Mouse (Mus musculus): ENCODE results near the gene Reck. TPM values are rescaled to one million over a fixed set of nuclear protein-coding genes. Genes with fewer than 3 reads are reported as not detected.

Gene Reck
- total and polyA plus RNA-seq, 3 experiments, result 0.12 to 0.60 TPM; not detected in 1

- Histone ChIP-seq H3K9ac (ENCODE audit: control insufficient read depth, low read depth, low read length, poor library complexity, severe bottlenecking) (no peak overlapping the region), H3K27ac (ENCODE audit: control insufficient read depth, low read depth, low read length) (0 out of 2 replicates have a peak overlapping the region, but pooled peaks have one; percentile 12), H3K36me3 (ENCODE audit: control insufficient read depth in 1 of 2, insufficient read depth in 2 of 2, low read length in 2 of 2) (peaks cover 0 to 9% of the 10 kb centered on the region in 2 experiments; a peak in 2 of 4 replicates), H3K27me3 (ENCODE audit: control insufficient read depth in 1 of 2, insufficient read depth in 2 of 2, low read length in 2 of 2) (no peaks in the 10 kb centered on the region), H3K4me1 (ENCODE audit: control insufficient read depth in 1 of 2, insufficient read depth in 2 of 2, low read length in 2 of 2) (peaks cover 0 to 14% of the 10 kb centered on the region in 2 experiments; a peak in 2 of 4 replicates), H3K4me3 (ENCODE audit: control insufficient read depth in 1 of 2, insufficient read depth in 1 of 2, low read depth in 2 of 2, low read length in 2 of 2) (no peak overlapping the region), H3K79me2 (ENCODE audit: control insufficient read depth, insufficient read depth, low read length, poor library complexity) (no peaks in the 10 kb centered on the region), H3K9me3 (replicated peaks; ENCODE audit: insufficient read depth, low read length) (no peaks in the 10 kb centered on the region)
- DNase-seq (ENCODE audit: low read depth, low spot score), result peak; percentile 13
- TF ChIP-seq EP300 (IDR thresholded peaks at IDR 0.05; ENCODE audit: low read depth in 1 of 2, low read length in 2 of 2), result 0 out of 4 replicates have a peak, but pooled peaks of 1 of the 2 experiments have one; percentile 7
- no peak for TF ChIP-seq TAL1 (IDR thresholded peaks at IDR 0.05; ENCODE audit: low read length)
Measured at GRCm38 (mm10) chr4:43936749-43937674, 61.7 kb downstream of the Reck start.

DNA sequence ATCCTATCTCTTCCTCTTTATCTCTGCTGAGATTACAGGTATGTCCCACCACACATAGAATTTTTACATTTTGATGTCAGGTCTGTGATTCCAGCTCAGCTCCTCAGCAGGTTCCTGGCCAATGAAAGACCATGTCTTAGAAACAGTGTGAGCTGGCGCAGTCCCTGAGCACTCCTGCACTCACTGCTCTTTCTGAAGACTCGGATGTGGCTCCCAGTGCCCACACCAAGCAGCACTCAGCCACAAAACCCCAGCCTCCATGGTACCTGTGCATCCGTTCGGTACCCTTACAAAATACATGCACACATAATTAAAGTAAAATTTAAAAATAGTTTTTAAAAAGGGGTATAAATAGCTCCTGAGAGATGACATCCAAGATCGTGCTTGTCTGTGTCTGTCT lies 66.0 kb downstream of the Reck start:
- Histone ChIP-seq H3K27me3 (ENCODE audit: control insufficient read depth in 1 of 2, insufficient read depth in 2 of 2, low read length in 2 of 2) (no peaks in the 10 kb centered on the region), H3K4me1 (ENCODE audit: control insufficient read depth in 1 of 2, insufficient read depth in 2 of 2, low read length in 2 of 2) (peaks cover 0 to 11% of the 10 kb centered on the region in 2 experiments; a peak in 2 of 4 replicates), H3K9me3 (replicated peaks; ENCODE audit: insufficient read depth, low read length) (no peaks in the 10 kb centered on the region), H3K36me3 (ENCODE audit: control insufficient read depth in 1 of 2, insufficient read depth in 2 of 2, low read length in 2 of 2) (peaks cover 0 to 9% of the 10 kb centered on the region in 2 experiments; a peak in 2 of 4 replicates), H3K9ac (ENCODE audit: control insufficient read depth, low read depth, low read length, poor library complexity, severe bottlenecking) (no peak overlapping the region), H3K79me2 (ENCODE audit: control insufficient read depth, insufficient read depth, low read length, poor library complexity) (no peaks in the 10 kb centered on the region), H3K27ac (ENCODE audit: control insufficient read depth, low read depth, low read length) (no peak overlapping the region), H3K4me3 (ENCODE audit: control insufficient read depth in 1 of 2, insufficient read depth in 1 of 2, low read depth in 2 of 2, low read length in 2 of 2) (no peak overlapping the region)
- no peak for TF ChIP-seq E2F4 (IDR thresholded peaks at IDR 0.05; ENCODE audit: borderline replicate concordance, low read depth, low read length)
- no peak for TF ChIP-seq CTCF (IDR thresholded peaks at IDR 0.05 in 2 of 3, conservative IDR thresholded peaks at IDR 0.05 in 1 of 3; ENCODE audit: control insufficient read depth in 1 of 3, insufficient read depth in 1 of 3, low read depth in 2 of 3, low read length in 3 of 3, poor library complexity in 1 of 3, severe bottlenecking in 1 of 3)
- no peak for TF ChIP-seq TAL1 (IDR thresholded peaks at IDR 0.05; ENCODE audit: low read length)
- TF ChIP-seq RCOR1 (IDR thresholded peaks at IDR 0.05; ENCODE audit: low read depth, low read length), result no peak
- no peak for TF ChIP-seq JUND (IDR thresholded peaks at IDR 0.05; ENCODE audit: low read depth, low read length)
- TF ChIP-seq TBP (IDR thresholded peaks at IDR 0.05; ENCODE audit: low read depth, low read length), result 0 out of 2 replicates have a peak, but pooled peaks have one; percentile 38
- no peak for DNase-seq (ENCODE audit: low read depth, low spot score)

- no peaks in the 10 kb centered on the region; a peak in 1 of 4 replicates for H3K27me3 ChIP-seq (ENCODE audit: control insufficient read depth in 1 of 2, insufficient read depth in 2 of 2, low read length in 2 of 2)
- H3K79me2 ChIP-seq (ENCODE audit: control insufficient read depth, insufficient read depth, low read length, poor library complexity), result no peaks in the 10 kb centered on the region
Measured at GRCm38 (mm10) chr4:43942421-43942820, 67.1 kb downstream of the Reck start.

More at GRCm38 (mm10) chr4:43942421-43942820, 67.1 kb downstream of the Reck start:
- Histone ChIP-seq H3K9me3 (replicated peaks; ENCODE audit: insufficient read depth, low read length) (no peaks in the 10 kb centered on the region), H3K4me1 (ENCODE audit: control insufficient read depth in 1 of 2, insufficient read depth in 2 of 2, low read length in 2 of 2) (peaks cover 0 to 2% of the 10 kb centered on the region in 2 experiments; a peak in 2 of 4 replicates), H3K9ac (ENCODE audit: control insufficient read depth, low read depth, low read length, poor library complexity, severe bottlenecking) (no peak overlapping the region), H3K27ac (ENCODE audit: control insufficient read depth, low read depth, low read length) (no peak overlapping the region), H3K4me3 (ENCODE audit: control insufficient read depth in 1 of 2, insufficient read depth in 1 of 2, low read depth in 2 of 2, low read length in 2 of 2) (no peak overlapping the region), H3K36me3 (ENCODE audit: control insufficient read depth in 1 of 2, insufficient read depth in 2 of 2, low read length in 2 of 2) (peaks cover 0 to under 1% of the 10 kb centered on the region in 2 experiments; a peak in 1 of 4 replicates)
- TF ChIP-seq USF2 (IDR thresholded peaks at IDR 0.05; ENCODE audit: borderline replicate concordance in 1 of 2, insufficient read depth in 1 of 2, low read depth in 1 of 2, low read length in 2 of 2) (no peak), NELFE (IDR thresholded peaks at IDR 0.05; ENCODE audit: low read depth, low read length) (no peak), CTCF (IDR thresholded peaks at IDR 0.05 in 2 of 3, conservative IDR thresholded peaks at IDR 0.05 in 1 of 3; ENCODE audit: control insufficient read depth in 1 of 3, insufficient read depth in 1 of 3, low read depth in 2 of 3, low read length in 3 of 3, poor library complexity in 1 of 3, severe bottlenecking in 1 of 3) (no peak), TAL1 (IDR thresholded peaks at IDR 0.05; ENCODE audit: low read length) (no peak), SMC3 (IDR thresholded peaks at IDR 0.05; ENCODE audit: low read depth, low read length) (no peak)
- no peak for DNase-seq (ENCODE audit: low read depth, low spot score)

All from MEL (cell line).